Mouse (Mus musculus) left cerebral cortex, postnatal 10 days (tissue): Measurements from ENCODE around the gene Mesd. TPM values are rescaled to one million over a fixed set of nuclear protein-coding genes. Genes with fewer than 3 reads are reported as not detected.
"Not testable (repeated sequence)": the region's sequence is repeated elsewhere in the genome, so short reads cannot be mapped to it uniquely, and the experiment has no call there.

Experiments used
- DNase-seq, 2 experiments: peaks; one replicate each; pipeline ENCODE4 v3.0.0; 2021 to 2022; ENCODE audit warnings: low spot score in 2 of 2, mixed read lengths in 1 of 2; ENCODE audit errors: extremely low spot score in 1 of 2
- intact Hi-C: fragments of 180-260 bp; cut with DNase I; formaldehyde crosslinking; loops from one replicate; pipeline ENCODE4 v1.15.1; 2025
- total RNA-seq, 2 experiments: library from RNA; stranded (reverse); gene quantifications; 2 replicates each; pipeline ENCODE4 v1.2.3; 2021

The Mesd gene
- total RNA-seq, 2 experiments from 2014 or later: 56.6 to 74.9 TPM

GRCm38 (mm10) chr7:83869839-83870543, 14.3 kb upstream of the Mesd start:
- intact Hi-C loops: no loop called here

GRCm38 (mm10) chr7:83877088-83877487, 7.2 kb upstream of the Mesd start:
- intact Hi-C loops: no loop called here
- no peak for DNase-seq

More at GRCm38 (mm10) chr7:83869839-83870543, 14.3 kb upstream of the Mesd start:
- no peak for DNase-seq

- intact Hi-C loops: no loop called here
- no peak for DNase-seq
Observed at GRCm38 (mm10) chr7:83878676-83879448, 5.4 kb upstream of the Mesd start.

GRCm38 (mm10) chr7:83882150-83882632, 2.1 kb upstream of the Mesd start:
- intact Hi-C loops: loop anchor here (5.0 to 10.0 kb wide), 2 partner anchors 70 to 317 kb away; no protein-coding TSS in a partner anchor
- DNase-seq: peak in 1 of 2 experiments; percentile 52

- peak in 1 of 2 experiments; percentile 78 for DNase-seq
- intact Hi-C loops: loop anchor here (5.0 to 10.0 kb wide), 2 partner anchors 70 to 318 kb away; no protein-coding TSS in a partner anchor
Observed at GRCm38 (mm10) chr7:83882633-83883275, 1.5 kb upstream of the Mesd start.

GRCm38 (mm10) chr7:83883276-83884020, 818 bp upstream of the Mesd start:
- peak in 1 of 2 experiments; percentile 89 for DNase-seq
- intact Hi-C loops: loop anchor here (5.0 to 10.0 kb wide), 2 partner anchors 71 to 319 kb away; no protein-coding TSS in a partner anchor

GRCm38 (mm10) chr7:83884921-83885532, 761 bp downstream of the Mesd start:
- DNase-seq: no peak
- intact Hi-C loops: loop anchor here (5.0 to 10.0 kb wide), 3 partner anchors 73 to 320 kb away; no protein-coding TSS in a partner anchor

- DNase-seq: no peak
- intact Hi-C loops: loop anchor here (5.0 to 10.0 kb wide), 2 partner anchors 219 to 321 kb away; no protein-coding TSS in a partner anchor
Observed at GRCm38 (mm10) chr7:83885835-83886234, 1.6 kb downstream of the Mesd start.

- no peak for DNase-seq
- intact Hi-C loops: loop anchor here (5.0 to 10.0 kb wide), 2 partner anchors 219 to 322 kb away; no protein-coding TSS in a partner anchor
Observed at GRCm38 (mm10) chr7:83886366-83887129, 2.3 kb downstream of the Mesd start.

- intact Hi-C loops: loop anchor here (5.0 to 10.0 kb wide), 2 partner anchors 222 to 325 kb away; no protein-coding TSS in a partner anchor
- DNase-seq: no peak
Observed at GRCm38 (mm10) chr7:83889383-83889782, 5.1 kb downstream of the Mesd start.

- intact Hi-C loops: loop anchor here (5.0 to 10.0 kb wide), 2 partner anchors 223 to 325 kb away; no protein-coding TSS in a partner anchor
- DNase-seq: not testable (repeated sequence)
Observed at GRCm38 (mm10) chr7:83889946-83890345, 5.7 kb downstream of the Mesd start.

- peak; percentile 95 to 99 for DNase-seq
- intact Hi-C loops: no loop called here
Observed at GRCm38 (mm10) chr7:83891433-83892332, 7.4 kb downstream of the Mesd start.

GRCm38 (mm10) chr7:83892333-83892669, 8.0 kb downstream of the Mesd start:
- intact Hi-C loops: no loop called here
- DNase-seq: no peak

- intact Hi-C loops: no loop called here
- no peak for DNase-seq
Observed at GRCm38 (mm10) chr7:83894348-83894747, 10.1 kb downstream of the Mesd start.

- DNase-seq: no peak
- intact Hi-C loops: no loop called here
Observed at GRCm38 (mm10) chr7:83896077-83896740, 11.9 kb downstream of the Mesd start.

- no peak for DNase-seq
- intact Hi-C loops: no loop called here
Observed at GRCm38 (mm10) chr7:83898267-83898666, 14.0 kb downstream of the Mesd start.
